Mouse (Mus musculus) midbrain, embryonic 12.5 days (tissue): Measurements from ENCODE around the gene Srbd1. TPM values are rescaled to one million over a fixed set of nuclear protein-coding genes. Genes with fewer than 3 reads are reported as not detected.

Experiments
- ATAC-seq: fragments of 200-750 bp; cut with Nextera tagmentation; 2 replicates; pipeline ENCODE4 v1.8.0; 2017; ENCODE audit warnings: low read depth, moderate TSS enrichment, moderate library complexity; ENCODE audit not compliant: low FRiP score
- H3K27ac ChIP-seq: fragments of 300-500 bp; sonication (generic); replicated peaks from 2 replicates; pipeline ENCODE4 v1.5.1; 2016; ENCODE audit warnings: mild to moderate bottlenecking
- H3K27me3 ChIP-seq: fragments of 300-500 bp; sonication (generic); 2 replicates; pipeline ENCODE4 v1.6.1; 2016; ENCODE audit warnings: mild to moderate bottlenecking
- H3K36me3 ChIP-seq: fragments of 300-500 bp; sonication (generic); 2 replicates; pipeline ENCODE4 v1.6.1; 2016
- H3K4me1 ChIP-seq: fragments of 300-500 bp; sonication (generic); 2 replicates; pipeline ENCODE4 v1.6.1; 2016
- H3K4me2 ChIP-seq: fragments of 300-500 bp; sonication (generic); replicated peaks from 2 replicates; pipeline ENCODE4 v1.6.1; 2016; ENCODE audit warnings: mild to moderate bottlenecking, moderate library complexity
- H3K4me3 ChIP-seq: fragments of 300-500 bp; sonication (generic); 2 replicates; pipeline ENCODE4 v1.5.1; 2016; ENCODE audit warnings: mild to moderate bottlenecking
- H3K9ac ChIP-seq: fragments of 300-500 bp; sonication (generic); replicated peaks from 2 replicates; pipeline ENCODE4 v1.6.1; 2016; ENCODE audit warnings: mild to moderate bottlenecking, moderate library complexity
- H3K9me3 ChIP-seq: fragments of 300-500 bp; sonication (generic); 2 replicates; pipeline ENCODE4 v1.6.1; 2016; ENCODE audit warnings: mild to moderate bottlenecking
- WGBS: fragments of 180-500 bp; shearing (Covaris S2); methylation state at CpG from one replicate; pipeline ENCODE4 v1.1.7; 2016; 5-methylcytosine and 5-hydroxymethylcytosine counted together
- polyA plus RNA-seq: library from polyadenylated mRNA; unstranded; fragments of >200 nt; fragmentation: Nextera tagmentation; extraction: Ambion mirVana; gene quantifications from 2 replicates; pipeline ENCODE4 v1.2.1, GENCODE M21; 2016

The Srbd1 gene
- polyA plus RNA-seq, 1 experiment from 2014 or later = 22.9 TPM

DNA sequence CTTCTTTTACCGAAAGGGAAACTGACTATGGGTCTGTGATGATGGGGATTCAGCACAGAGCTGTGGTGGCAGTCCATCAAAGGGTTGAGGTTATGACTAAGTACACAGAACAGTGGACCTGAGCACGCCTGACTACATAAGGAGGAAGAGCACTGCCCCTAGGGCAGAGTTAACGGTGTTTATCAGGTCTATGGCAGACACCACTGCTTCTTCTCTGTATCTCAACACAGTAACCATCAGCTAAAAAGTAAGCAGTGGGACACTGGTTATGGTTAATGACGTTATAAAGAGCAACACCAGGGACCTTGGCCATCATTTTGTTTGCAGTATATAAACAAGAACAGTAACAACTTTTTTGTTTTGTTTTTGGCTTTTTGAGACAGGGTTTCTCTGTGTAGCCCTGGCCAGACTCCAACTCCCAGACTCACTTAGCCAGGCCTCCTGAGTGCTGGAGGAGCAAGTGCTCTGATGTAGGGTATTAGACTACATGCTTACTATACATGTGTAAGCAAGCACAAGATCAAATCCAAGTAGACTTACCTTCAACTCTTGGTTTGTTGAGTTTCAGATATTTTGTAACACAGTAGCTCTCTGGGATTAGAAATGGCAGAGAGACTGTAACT, 117.3 kb downstream of the Srbd1 start:
- no peak for ATAC-seq
- H3K4me1 ChIP-seq = no peaks in the 10 kb centered on the region
- H3K27me3 ChIP-seq = no peaks in the 10 kb centered on the region
- no peak overlapping the region for H3K4me2 ChIP-seq
- no peak overlapping the region for H3K27ac ChIP-seq
- H3K4me3 ChIP-seq = no peak overlapping the region
- H3K9me3 ChIP-seq = no peaks in the 10 kb centered on the region
- 86% methylated on average over 4 of the region's 4 CpGs for WGBS
- H3K9ac ChIP-seq = no peak overlapping the region
- H3K36me3 ChIP-seq = no peaks in the 10 kb centered on the region

DNA sequence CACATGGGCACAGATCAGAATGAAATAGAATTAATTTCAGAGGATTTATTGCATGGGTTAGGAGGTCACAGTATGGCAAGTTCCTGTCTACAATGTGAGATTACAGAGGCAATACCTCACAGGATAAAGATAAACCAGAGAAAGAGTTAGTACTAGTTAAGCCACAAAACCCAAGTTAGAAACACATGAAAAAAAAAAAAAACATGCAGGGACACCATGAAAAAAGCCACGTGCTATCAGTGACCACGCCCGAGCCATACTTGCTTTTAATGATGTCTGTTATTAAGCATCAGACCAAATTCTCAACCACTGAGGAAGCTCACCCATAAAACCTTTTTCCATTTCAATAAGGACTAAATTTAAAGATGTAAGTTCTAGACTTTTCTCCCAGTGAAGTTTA, 120.4 kb downstream of the Srbd1 start:
- Histone ChIP-seq H3K27ac (no peak overlapping the region), H3K9ac (no peak overlapping the region), H3K9me3 (no peaks in the 10 kb centered on the region), H3K4me1 (no peaks in the 10 kb centered on the region), H3K27me3 (no peaks in the 10 kb centered on the region), H3K4me3 (no peak overlapping the region), H3K4me2 (no peak overlapping the region), H3K36me3 (no peaks in the 10 kb centered on the region)
- no peak for ATAC-seq
- 91% methylated on average over 3 of the region's 3 CpGs for whole genome bisulfite sequencing

- Histone ChIP-seq H3K36me3 (no peaks in the 10 kb centered on the region), H3K4me1 (no peaks in the 10 kb centered on the region), H3K4me3 (no peak overlapping the region), H3K4me2 (no peak overlapping the region), H3K9ac (no peak overlapping the region), H3K27me3 (no peaks in the 10 kb centered on the region), H3K27ac (no peak overlapping the region), H3K9me3 (peaks cover 10% of the 10 kb centered on the region)
- ATAC-seq = no peak
- 69% methylated on average over 4 of the region's 4 CpGs for WGBS
Observed at GRCm38 (mm10) chr17:86022366-86022765, 122.6 kb downstream of the Srbd1 start.

- peaks cover 10% of the 10 kb centered on the region for H3K9me3 ChIP-seq
- H3K4me2 ChIP-seq = no peak overlapping the region
- no peak overlapping the region for H3K4me3 ChIP-seq
- no peaks in the 10 kb centered on the region for H3K4me1 ChIP-seq
- H3K36me3 ChIP-seq = no peaks in the 10 kb centered on the region
- H3K9ac ChIP-seq = no peak overlapping the region
- 89% methylated on average over 1 of the region's 1 CpGs for WGBS
- no peak for ATAC-seq
- no peaks in the 10 kb centered on the region for H3K27me3 ChIP-seq
- no peak overlapping the region for H3K27ac ChIP-seq
Observed at GRCm38 (mm10) chr17:86021815-86022214, 123.2 kb downstream of the Srbd1 start.

DNA sequence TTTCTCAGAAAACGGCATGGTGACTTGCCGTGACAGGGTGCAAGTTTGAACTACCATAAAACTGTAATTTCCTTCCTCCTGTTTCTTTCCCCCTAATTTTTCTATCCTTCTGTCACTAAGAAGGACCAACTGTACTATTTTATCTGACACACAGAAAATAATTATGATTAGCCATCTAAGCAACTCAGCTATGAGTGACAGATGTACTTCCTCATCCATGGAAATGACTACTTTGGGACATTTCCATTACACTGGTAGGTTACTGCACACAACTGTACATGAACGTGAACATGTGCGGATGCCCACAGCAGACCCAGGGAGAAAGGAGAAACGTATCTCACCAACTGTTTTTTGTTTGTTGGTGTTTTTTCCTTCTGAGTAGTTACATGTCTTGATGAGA, 123.7 kb downstream of the Srbd1 start:
- no peak for ATAC-seq
- H3K4me3 ChIP-seq = no peak overlapping the region
- 98% methylated on average over 5 of the region's 5 CpGs for WGBS

GRCm38 (mm10) chr17:86019793-86020192, 125.2 kb downstream of the Srbd1 start:
- H3K27ac ChIP-seq = no peak overlapping the region
- ATAC-seq = no peak
- peaks cover 10% of the 10 kb centered on the region for H3K9me3 ChIP-seq
- H3K4me3 ChIP-seq = no peak overlapping the region
- H3K36me3 ChIP-seq = no peaks in the 10 kb centered on the region
- H3K9ac ChIP-seq = no peak overlapping the region
- H3K4me1 ChIP-seq = no peaks in the 10 kb centered on the region
- WGBS = 68% methylated on average over 1 of the region's 1 CpGs
- no peak overlapping the region for H3K4me2 ChIP-seq
- no peaks in the 10 kb centered on the region for H3K27me3 ChIP-seq

More for the DNA sequence above, 123.7 kb downstream of the Srbd1 start:
- Histone ChIP-seq H3K27me3 (no peaks in the 10 kb centered on the region), H3K27ac (no peak overlapping the region), H3K36me3 (no peaks in the 10 kb centered on the region), H3K9ac (no peak overlapping the region), H3K4me1 (no peaks in the 10 kb centered on the region), H3K9me3 (peaks cover 10% of the 10 kb centered on the region), H3K4me2 (no peak overlapping the region)

DNA sequence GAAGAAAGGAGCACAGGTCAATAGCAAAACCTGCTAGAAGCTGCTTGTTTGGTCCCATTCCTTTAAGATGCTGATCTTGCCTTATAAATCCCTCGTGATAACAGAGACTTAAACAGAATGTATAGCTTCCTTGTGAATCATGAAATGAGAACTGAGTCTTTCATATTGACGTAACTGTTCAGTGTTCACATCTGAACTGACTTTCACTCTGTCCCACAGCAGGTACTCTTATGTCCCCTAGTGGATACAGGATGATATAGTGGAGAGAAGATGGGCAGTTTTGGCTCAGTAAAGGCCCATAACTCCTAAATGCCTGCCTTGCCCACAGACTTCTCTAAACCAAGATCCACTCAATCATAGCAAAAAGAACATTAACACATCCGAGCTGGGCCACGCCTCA, 130.7 kb downstream of the Srbd1 start:
- H3K4me3 ChIP-seq = no peak overlapping the region
- H3K4me2 ChIP-seq = no peak overlapping the region
- H3K36me3 ChIP-seq = no peaks in the 10 kb centered on the region
- no peak overlapping the region for H3K9ac ChIP-seq
- no peak overlapping the region for H3K27ac ChIP-seq
- H3K27me3 ChIP-seq = no peaks in the 10 kb centered on the region
- peaks cover 13% of the 10 kb centered on the region for H3K9me3 ChIP-seq
- no peaks in the 10 kb centered on the region for H3K4me1 ChIP-seq
- no peak for ATAC-seq
- WGBS = 87% methylated on average over 4 of the region's 4 CpGs

- no peak overlapping the region for H3K27ac ChIP-seq
- H3K4me1 ChIP-seq = peaks cover 5% of the 10 kb centered on the region; the same call in 1 of the 2 replicates
- H3K4me3 ChIP-seq = no peak overlapping the region
- H3K9me3 ChIP-seq = 0 out of 2 replicates have a peak, but pooled peaks cover 4% of the 10 kb centered on the region
- no peak overlapping the region for H3K4me2 ChIP-seq
- H3K9ac ChIP-seq = no peak overlapping the region
- no peaks in the 10 kb centered on the region for H3K27me3 ChIP-seq
- no peak for ATAC-seq
- 88% methylated on average over 1 of the region's 1 CpGs for WGBS
- no peaks in the 10 kb centered on the region for H3K36me3 ChIP-seq
Observed at GRCm38 (mm10) chr17:86012576-86012975, 132.4 kb downstream of the Srbd1 start.

DNA sequence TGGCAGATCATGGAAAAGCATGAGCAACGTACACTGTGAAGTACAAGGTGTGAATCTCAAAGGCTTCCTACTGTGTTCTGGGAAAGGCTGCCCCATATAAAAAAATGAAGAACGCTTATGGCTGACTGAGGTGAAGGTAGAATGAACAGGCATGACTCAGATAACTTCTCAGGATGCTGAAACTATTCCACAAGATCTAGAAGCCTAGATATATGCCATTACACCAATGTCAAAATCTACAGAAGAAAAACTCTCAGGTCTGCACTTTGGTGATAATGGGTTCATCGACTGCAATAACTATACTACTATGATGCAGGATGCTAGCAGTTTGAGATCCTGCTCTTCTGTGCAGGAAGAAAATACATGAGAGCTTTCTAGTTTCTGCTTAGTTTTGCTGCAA, 133.1 kb downstream of the Srbd1 start:
- WGBS = 89% methylated on average over 3 of the region's 3 CpGs
- Histone ChIP-seq H3K9me3 (0 out of 2 replicates have a peak, but pooled peaks cover 4% of the 10 kb centered on the region), H3K4me3 (no peak overlapping the region), H3K4me2 (no peak overlapping the region), H3K27ac (no peak overlapping the region), H3K4me1 (peaks cover 5% of the 10 kb centered on the region; the same call in 1 of the 2 replicates), H3K36me3 (no peaks in the 10 kb centered on the region), H3K9ac (no peak overlapping the region), H3K27me3 (no peaks in the 10 kb centered on the region)
- no peak for ATAC-seq

GRCm38 (mm10) chr17:86008401-86008800, 136.6 kb downstream of the Srbd1 start:
- 0 out of 2 replicates have a peak, but pooled peaks cover 4% of the 10 kb centered on the region for H3K9me3 ChIP-seq
- H3K4me2 ChIP-seq = no peak overlapping the region
- WGBS = 73% methylated on average over 10 of the region's 10 CpGs
- no peak overlapping the region for H3K4me3 ChIP-seq
- no peak for ATAC-seq
- H3K4me1 ChIP-seq = peaks cover 5% of the 10 kb centered on the region; the same call in 1 of the 2 replicates
- H3K36me3 ChIP-seq = no peaks in the 10 kb centered on the region
- no peaks in the 10 kb centered on the region for H3K27me3 ChIP-seq
- no peak overlapping the region for H3K9ac ChIP-seq
- no peak overlapping the region for H3K27ac ChIP-seq

GRCm38 (mm10) chr17:86002113-86002512, 142.9 kb downstream of the Srbd1 start:
- Histone ChIP-seq H3K4me2 (no peak overlapping the region), H3K4me1 (no peaks in the 10 kb centered on the region), H3K9me3 (no peaks in the 10 kb centered on the region), H3K36me3 (peaks cover 17% of the 10 kb centered on the region), H3K4me3 (no peak overlapping the region), H3K27ac (no peak overlapping the region), H3K9ac (no peak overlapping the region), H3K27me3 (no peaks in the 10 kb centered on the region)
- WGBS = 95% methylated on average over 6 of the region's 6 CpGs
- ATAC-seq = no peak

DNA sequence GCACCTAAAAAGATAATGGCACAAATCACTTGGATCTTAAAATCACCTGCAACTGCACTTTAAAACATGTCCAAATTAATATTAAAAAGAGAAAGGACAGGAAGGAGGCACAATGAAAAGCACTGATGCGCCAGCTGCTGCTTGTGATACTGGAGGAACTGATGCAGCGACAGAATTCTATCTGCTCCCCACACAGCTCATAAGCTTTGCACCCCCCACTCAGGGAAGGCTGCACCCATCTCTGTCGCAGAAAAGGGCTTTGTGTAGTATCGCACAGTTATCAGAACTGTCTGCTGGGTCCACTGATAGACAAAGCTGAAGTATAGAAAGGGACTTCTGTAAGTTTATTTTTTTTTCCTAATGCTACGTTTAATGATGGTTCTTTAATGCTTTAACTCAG, 143.3 kb downstream of the Srbd1 start:
- H3K36me3 ChIP-seq = peaks cover 20% of the 10 kb centered on the region
- 93% methylated on average over 5 of the region's 5 CpGs for WGBS
- H3K4me2 ChIP-seq = no peak overlapping the region
- no peaks in the 10 kb centered on the region for H3K4me1 ChIP-seq
- no peaks in the 10 kb centered on the region for H3K9me3 ChIP-seq
- H3K9ac ChIP-seq = no peak overlapping the region
- no peaks in the 10 kb centered on the region for H3K27me3 ChIP-seq
- no peak overlapping the region for H3K4me3 ChIP-seq
- ATAC-seq = no peak
- H3K27ac ChIP-seq = no peak overlapping the region

DNA sequence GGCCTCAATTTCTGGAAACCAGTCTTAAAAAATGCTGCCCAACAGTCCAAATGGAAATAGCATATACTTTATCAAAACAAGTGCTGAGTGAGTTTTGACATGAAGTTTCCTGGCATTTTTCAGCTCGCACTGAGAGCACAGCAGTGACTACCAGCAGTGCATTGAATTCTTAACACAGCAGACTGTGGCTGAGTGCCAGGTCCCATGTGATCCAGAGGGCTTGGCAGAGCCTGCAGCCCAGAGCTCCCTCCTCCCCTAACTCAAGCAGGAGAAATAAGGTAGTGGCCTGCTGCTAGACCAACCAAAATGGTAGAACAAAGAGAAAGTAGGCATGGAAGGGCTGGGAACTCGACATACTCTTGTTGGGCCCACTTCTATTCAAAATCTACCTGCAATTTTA, 149.2 kb downstream of the Srbd1 start:
- no peak for ATAC-seq
- peaks cover 26% of the 10 kb centered on the region for H3K36me3 ChIP-seq
- no peaks in the 10 kb centered on the region for H3K4me1 ChIP-seq
- H3K27ac ChIP-seq = no peak overlapping the region
- no peak overlapping the region for H3K9ac ChIP-seq
- H3K9me3 ChIP-seq = no peaks in the 10 kb centered on the region
- H3K27me3 ChIP-seq = no peaks in the 10 kb centered on the region
- no peak overlapping the region for H3K4me3 ChIP-seq
- H3K4me2 ChIP-seq = no peak overlapping the region
- WGBS = 85% methylated on average over 2 of the region's 2 CpGs
